In the genomic region with DNA sequence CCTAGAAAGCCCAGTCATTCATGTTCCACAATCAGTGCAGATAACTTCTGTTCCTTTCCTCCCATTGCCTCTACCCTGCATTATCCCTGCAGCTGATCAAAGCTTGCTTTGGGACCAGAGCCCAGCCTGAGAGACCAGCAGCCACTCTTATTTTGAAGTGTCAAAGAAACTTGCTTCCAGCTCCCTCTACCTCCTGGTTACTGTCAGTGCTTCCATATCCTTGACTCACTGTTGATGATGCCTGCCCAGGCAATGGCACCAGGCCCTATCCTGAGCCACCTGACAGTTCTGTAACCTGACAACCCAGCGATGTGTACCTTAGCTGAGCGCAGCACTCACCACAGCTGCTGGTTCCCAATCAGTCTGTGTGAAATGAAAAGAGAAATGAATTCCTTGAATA, we compare ENCODE assay signal across 10 mouse cellular contexts.
DNase-seq lines count a peak whose midpoint lies in the region; ATAC-seq and TF ChIP-seq lines count a peak whose summit lies in the region.
"Had no signal": no experiment of that assay in that cellular context is flagged by ENCODE, and none has a peak within 500 bp of the region (broad histone marks: within the 10 kb centered on the region; RNA-seq: fewer than 3 reads in every experiment).

No protein-coding gene starts in this region.

- no peak for ATAC-seq in embryonic facial prominence, embryonic 11.5 days (replicated peaks; ENCODE audit: insufficient number of reproducible peaks, low FRiP score, low TSS enrichment, low read depth)
- peak; percentile 31; the same call in 1 of the 2 replicates for ATAC-seq in lung, embryonic 14.5 days (ENCODE audit: insufficient read depth)
- no peak for ATAC-seq in liver, embryonic 11.5 days (replicated peaks; ENCODE audit: low FRiP score)
- ATAC-seq in inflammation-experienced regulatory T-cells, adult 6 months = no peak

- no peak overlapping the region for H3K4me3 ChIP-seq in embryonic facial prominence, embryonic 11.5 days (ENCODE audit: low read depth, low read length)
- no peak overlapping the region for H3K4me3 ChIP-seq in embryonic facial prominence, embryonic 10.5 days
- H3K4me3 ChIP-seq in lung, embryonic 14.5 days (ENCODE audit: low read depth, low read length) = no peak overlapping the region
- H3K4me3 ChIP-seq in liver, embryonic 11.5 days (ENCODE audit: low read depth, low read length) = no peak overlapping the region
- H3K4me3 ChIP-seq: heart, embryonic 13.5 days had no signal

- no peak overlapping the region for H3K4me2 ChIP-seq in embryonic facial prominence, embryonic 11.5 days (ENCODE audit: low read depth, low read length)
- no peak overlapping the region for H3K4me2 ChIP-seq in lung, embryonic 14.5 days
- no peak overlapping the region for H3K4me2 ChIP-seq in liver, embryonic 11.5 days
- H3K4me2 ChIP-seq: heart, embryonic 13.5 days had no signal

- peak; percentile 7 for DNase-seq in embryonic facial prominence, embryonic 11.5 days (ENCODE audit: low spot score)
- no peak for DNase-seq in embryonic facial prominence, embryonic 10.5 days (ENCODE audit: low spot score)
- peak; percentile 37 for DNase-seq in lung, embryonic 14.5 days
- no peak for DNase-seq in lung, postnatal 25 days (ENCODE audit: low spot score)
- peak; percentile 23 to 49 for DNase-seq in layer of hippocampus, adult 18-20 months (ENCODE audit: low spot score in 2 of 2)
- peak; percentile 43 to 48 for DNase-seq in right cerebral cortex, postnatal 10 days (ENCODE audit: low spot score in 2 of 2)
- no peak for DNase-seq in liver, embryonic 11.5 days (ENCODE audit: low spot score)
- DNase-seq: liver had no signal

- H3K9me3 ChIP-seq in embryonic facial prominence, embryonic 11.5 days (replicated peaks; ENCODE audit: control insufficient read depth, low read length) = no peaks in the 10 kb centered on the region
- no peaks in the 10 kb centered on the region for H3K9me3 ChIP-seq in embryonic facial prominence, embryonic 10.5 days
- no peaks in the 10 kb centered on the region for H3K9me3 ChIP-seq in lung, embryonic 14.5 days (ENCODE audit: low read depth, low read length)
- H3K9me3 ChIP-seq in liver, embryonic 11.5 days (ENCODE audit: control insufficient read depth, low read length) = no peaks in the 10 kb centered on the region
- H3K9me3 ChIP-seq: heart, embryonic 13.5 days had no signal

- no peak; the same call in 1 of the 2 replicates for TF ChIP-seq CTCF in lung, embryonic 14.5 days (IDR thresholded peaks at IDR 0.05; ENCODE audit: low read depth)

- H3K9ac ChIP-seq in embryonic facial prominence, embryonic 11.5 days (replicated peaks; ENCODE audit: low read length) = no peak overlapping the region
- no peak overlapping the region for H3K9ac ChIP-seq in lung, embryonic 14.5 days
- H3K9ac ChIP-seq in liver, embryonic 11.5 days (ENCODE audit: low read depth, low read length) = no peak overlapping the region
- H3K9ac ChIP-seq: heart, embryonic 13.5 days had no signal

- H3K27ac ChIP-seq in embryonic facial prominence, embryonic 11.5 days (replicated peaks; ENCODE audit: low read depth, low read length) = no peak overlapping the region
- no peak overlapping the region for H3K27ac ChIP-seq in embryonic facial prominence, embryonic 10.5 days (replicated peaks)
- H3K27ac ChIP-seq in lung, embryonic 14.5 days (ENCODE audit: low read depth) = no peak overlapping the region
- no peak overlapping the region for H3K27ac ChIP-seq in liver, embryonic 11.5 days (ENCODE audit: low read depth, low read length)
- H3K27ac ChIP-seq: heart, embryonic 13.5 days had no signal

- no peaks in the 10 kb centered on the region for H3K36me3 ChIP-seq in embryonic facial prominence, embryonic 11.5 days (replicated peaks; ENCODE audit: control insufficient read depth, insufficient read depth, low read depth, low read length)
- H3K36me3 ChIP-seq in embryonic facial prominence, embryonic 10.5 days (replicated peaks) = no peaks in the 10 kb centered on the region
- H3K36me3 ChIP-seq in lung, embryonic 14.5 days (ENCODE audit: insufficient read depth) = no peaks in the 10 kb centered on the region
- no peaks in the 10 kb centered on the region for H3K36me3 ChIP-seq in liver, embryonic 11.5 days (ENCODE audit: control insufficient read depth, insufficient read depth, low read length)
- H3K36me3 ChIP-seq: heart, embryonic 13.5 days had no signal

- H3K27me3 ChIP-seq in embryonic facial prominence, embryonic 11.5 days (ENCODE audit: control insufficient read depth, insufficient read depth, low read length) = no peaks in the 10 kb centered on the region
- H3K27me3 ChIP-seq in embryonic facial prominence, embryonic 10.5 days (replicated peaks; ENCODE audit: low read depth, poor library complexity, severe bottlenecking) = no peaks in the 10 kb centered on the region
- H3K27me3 ChIP-seq in lung, embryonic 14.5 days (ENCODE audit: insufficient read depth, low read length) = no peaks in the 10 kb centered on the region
- no peaks in the 10 kb centered on the region for H3K27me3 ChIP-seq in liver, embryonic 11.5 days (replicated peaks; ENCODE audit: control insufficient read depth, insufficient read depth, low read length)
- H3K27me3 ChIP-seq: heart, embryonic 13.5 days had no signal

- 73% methylated on average over 2 of the region's 2 CpGs for WGBS in embryonic facial prominence, embryonic 11.5 days
- WGBS in embryonic facial prominence, embryonic 10.5 days = 61% methylated on average over 2 of the region's 2 CpGs
- 61% methylated on average over 2 of the region's 2 CpGs for WGBS in lung, embryonic 14.5 days
- WGBS in liver, embryonic 11.5 days = 54% methylated on average over 2 of the region's 2 CpGs

- H3K4me1 ChIP-seq in embryonic facial prominence, embryonic 11.5 days (ENCODE audit: control insufficient read depth, insufficient read depth, low read length) = no peaks in the 10 kb centered on the region
- H3K4me1 ChIP-seq in embryonic facial prominence, embryonic 10.5 days = no peaks in the 10 kb centered on the region
- no peaks in the 10 kb centered on the region for H3K4me1 ChIP-seq in lung, embryonic 14.5 days (ENCODE audit: insufficient read depth)
- no peaks in the 10 kb centered on the region for H3K4me1 ChIP-seq in liver, embryonic 11.5 days (replicated peaks; ENCODE audit: control insufficient read depth, insufficient read depth, low read length)

Comparison
In these comparisons a context has a peak if more than half of its experiments do, and no peak if none do; other contexts are left out.
1. DNase-seq: peak in embryonic facial prominence, embryonic 11.5 days (single experiment), lung, embryonic 14.5 days (single experiment), layer of hippocampus, adult 18-20 months (2 of 2) and right cerebral cortex, postnatal 10 days (2 of 2); none in embryonic facial prominence, embryonic 10.5 days (single experiment), lung, postnatal 25 days (single experiment) and liver, embryonic 11.5 days (single experiment).